Mouse (Mus musculus) thymus, postnatal 14 days (tissue): Measurements from ENCODE around the gene Wdr37.

Experiments used
- DNase-seq: peaks from one replicate; pipeline ENCODE4 v3.0.0; 2021

Gene Wdr37

DNA sequence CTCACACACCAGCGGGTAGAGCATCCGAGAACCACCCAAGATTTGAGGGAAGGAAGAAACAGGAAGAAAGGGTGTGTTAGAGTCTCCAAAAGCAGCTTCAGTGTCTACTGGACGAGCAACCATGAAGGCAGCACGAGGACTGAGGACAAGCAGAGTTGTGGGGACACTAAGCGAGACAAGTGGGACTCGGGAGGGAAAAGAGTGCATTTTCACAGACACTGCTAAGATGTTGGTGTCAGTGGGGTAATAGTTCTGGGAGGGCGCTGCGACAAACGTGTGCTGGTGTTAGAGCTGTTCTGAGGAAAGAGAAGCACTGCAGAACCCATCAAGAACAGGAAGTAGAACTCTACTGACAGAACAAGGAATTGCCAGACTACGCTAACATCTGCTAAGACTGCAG lies 32.6 kb downstream of the Wdr37 start:
- DNase-seq = no peak

DNA sequence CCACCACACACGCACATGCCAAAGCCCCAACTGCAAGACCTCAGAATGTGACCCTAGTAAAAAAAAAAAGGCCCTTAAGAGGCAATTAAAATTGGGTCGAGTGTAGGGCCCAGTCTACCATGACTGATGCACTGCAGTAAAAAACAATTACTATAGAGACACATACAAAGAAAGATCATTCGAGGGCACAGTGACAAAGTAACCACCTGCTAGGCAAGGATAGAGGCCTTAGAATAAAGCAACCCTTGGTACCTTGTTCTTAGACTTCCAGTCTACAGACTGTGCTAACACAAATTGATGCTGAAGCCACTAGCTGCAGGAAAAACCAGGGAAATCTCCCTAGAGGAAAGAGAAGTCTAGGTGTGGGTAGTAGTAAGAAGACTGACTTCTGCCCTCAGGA lies 33.3 kb downstream of the Wdr37 start:
- no peak for DNase-seq

DNA sequence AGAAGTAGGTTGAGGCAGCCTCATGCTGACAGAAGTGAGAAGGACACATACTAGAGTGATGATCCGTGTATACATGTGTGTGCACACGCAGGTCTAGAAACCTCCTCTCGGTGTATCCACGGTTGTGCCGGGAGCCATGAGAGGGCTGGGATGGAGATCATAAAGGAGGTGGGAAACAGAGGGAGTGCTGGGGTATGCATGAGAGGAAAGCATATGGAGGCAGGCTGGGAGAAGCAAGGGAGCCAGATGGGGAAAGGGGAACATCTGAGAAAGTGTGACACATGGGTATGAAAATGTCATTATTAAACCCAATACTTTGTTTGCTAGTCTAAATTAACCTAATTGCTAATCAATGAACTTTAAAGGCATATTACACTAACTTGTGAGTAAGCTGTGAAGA lies 37.1 kb downstream of the Wdr37 start:
- DNase-seq = no peak

DNA sequence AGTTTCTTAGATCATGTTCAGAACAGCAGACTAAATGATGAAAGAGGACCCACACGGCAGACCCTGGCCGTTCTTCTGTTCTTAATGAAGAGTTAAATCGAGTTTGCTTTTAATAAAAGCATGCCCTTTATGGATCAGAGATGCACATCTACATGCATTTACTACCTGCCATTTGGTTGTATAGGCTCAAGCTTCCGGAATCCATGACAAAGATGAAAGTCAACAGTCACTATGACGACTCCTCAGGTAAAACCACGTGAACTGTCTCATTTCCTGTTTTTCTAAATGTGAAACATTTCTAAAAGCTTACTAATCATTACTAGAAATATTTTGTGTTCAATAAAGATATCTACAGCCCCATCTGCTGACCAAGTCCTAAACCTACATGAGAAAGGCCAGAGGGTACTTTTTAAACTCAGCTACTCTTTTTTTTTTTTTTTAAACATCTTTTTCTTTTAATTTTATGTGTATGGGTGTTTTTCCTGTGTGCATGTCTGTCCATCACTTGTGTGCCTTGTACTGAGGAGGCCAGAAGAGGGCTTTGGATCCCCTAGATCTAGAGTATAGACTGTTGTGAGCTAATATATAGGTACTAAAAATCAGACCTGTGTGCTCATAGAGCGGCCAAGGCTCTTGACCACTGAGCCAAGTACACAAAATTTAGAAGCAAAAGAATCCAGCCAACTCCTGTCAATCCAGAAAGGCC lies 40.0 kb downstream of the Wdr37 start:
- DNase-seq = no peak

DNA sequence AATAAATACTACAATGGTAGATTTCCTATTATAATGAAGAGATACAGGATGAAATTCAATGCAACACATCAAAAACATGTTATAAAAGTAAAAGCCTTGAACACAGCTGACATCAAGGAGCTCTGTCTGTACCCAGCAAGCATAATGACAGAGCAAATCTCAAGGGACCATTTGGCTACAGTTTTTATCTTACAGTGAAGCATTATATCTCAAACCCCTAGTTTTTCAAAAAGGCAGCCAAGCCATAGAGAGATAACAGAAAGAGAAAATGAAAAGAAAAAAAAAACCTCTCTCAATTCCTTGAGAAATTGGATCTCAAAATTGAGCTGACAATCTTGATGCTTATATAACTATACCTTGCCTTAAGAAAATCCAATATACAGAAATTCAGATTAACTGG lies 41.0 kb downstream of the Wdr37 start:
- no peak for DNase-seq

DNA sequence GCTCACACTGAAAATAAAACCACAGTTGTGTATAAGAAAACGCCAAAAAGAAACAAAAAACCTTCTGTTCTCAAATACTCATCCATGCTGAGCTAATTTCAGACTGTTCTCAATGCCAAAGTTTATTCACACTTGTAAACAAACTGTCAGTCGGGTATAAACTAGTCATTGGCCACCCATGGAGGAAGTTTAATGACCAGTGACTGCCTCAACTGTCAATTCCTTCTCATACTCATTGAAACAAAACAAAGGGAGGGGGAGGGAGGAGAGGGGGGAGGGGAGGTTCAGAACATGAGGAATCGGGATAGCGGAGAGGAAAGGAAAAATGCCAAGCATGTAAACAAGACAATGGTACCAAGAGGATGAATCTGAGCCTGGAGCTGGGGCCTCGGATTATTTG lies 41.9 kb downstream of the Wdr37 start:
- DNase-seq = no peak

DNA sequence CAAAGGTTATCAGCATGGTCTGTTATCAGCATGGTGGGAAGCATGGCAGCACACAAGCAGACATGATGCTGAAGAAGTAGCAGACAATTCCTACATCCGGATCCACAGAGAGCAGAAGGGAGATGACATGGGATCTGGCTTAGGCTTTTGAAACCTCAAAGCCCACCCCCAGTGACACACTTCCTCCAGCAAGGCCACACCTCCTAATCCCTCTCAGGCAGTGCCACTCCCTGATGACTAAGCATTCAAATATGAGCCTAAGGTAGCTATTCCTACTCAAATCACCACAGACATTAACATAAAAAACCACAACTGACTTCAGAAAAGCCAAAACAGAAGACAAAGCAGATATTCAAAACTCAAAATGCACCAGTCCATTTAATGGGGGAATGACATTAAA lies 42.8 kb downstream of the Wdr37 start:
- no peak for DNase-seq

DNA sequence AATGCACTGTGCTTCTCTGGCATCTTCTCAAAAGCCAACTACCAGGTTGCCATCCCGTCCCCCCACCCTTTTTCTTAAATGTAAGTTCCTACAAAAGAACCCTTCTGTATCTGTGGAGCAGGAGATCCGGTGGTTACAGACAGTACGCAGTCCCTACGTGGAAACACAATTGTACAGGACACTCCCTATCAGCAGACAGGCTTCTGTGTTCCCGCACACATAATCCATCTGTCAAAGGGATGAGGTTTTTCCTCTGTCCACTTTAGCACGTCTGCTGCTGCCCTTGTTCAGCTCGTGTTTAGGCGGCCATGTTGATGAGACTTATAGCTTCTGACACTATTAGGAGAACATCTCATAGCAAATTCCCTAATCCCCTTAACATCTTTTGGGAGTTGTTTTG lies 48.2 kb downstream of the Wdr37 start:
- no peak for DNase-seq

DNA sequence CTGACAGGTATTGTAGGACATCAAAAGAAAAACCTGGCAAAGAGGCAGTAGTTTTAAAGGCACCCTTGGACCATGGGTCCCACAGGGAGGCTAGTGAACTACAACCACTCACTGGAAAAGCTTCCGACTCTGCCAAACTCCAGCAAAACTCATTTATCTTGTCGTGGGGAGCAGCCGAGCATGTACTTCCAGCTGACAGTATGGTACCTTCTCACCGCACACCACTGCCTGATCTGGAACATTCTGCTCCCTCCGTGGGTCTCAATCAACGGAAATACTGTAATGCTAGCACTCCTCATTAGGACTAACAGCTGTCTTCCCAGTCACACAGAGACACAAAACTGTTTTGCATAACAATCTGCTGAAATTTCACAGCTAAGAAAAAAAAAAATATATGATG lies 48.6 kb downstream of the Wdr37 start:
- DNase-seq = no peak

DNA sequence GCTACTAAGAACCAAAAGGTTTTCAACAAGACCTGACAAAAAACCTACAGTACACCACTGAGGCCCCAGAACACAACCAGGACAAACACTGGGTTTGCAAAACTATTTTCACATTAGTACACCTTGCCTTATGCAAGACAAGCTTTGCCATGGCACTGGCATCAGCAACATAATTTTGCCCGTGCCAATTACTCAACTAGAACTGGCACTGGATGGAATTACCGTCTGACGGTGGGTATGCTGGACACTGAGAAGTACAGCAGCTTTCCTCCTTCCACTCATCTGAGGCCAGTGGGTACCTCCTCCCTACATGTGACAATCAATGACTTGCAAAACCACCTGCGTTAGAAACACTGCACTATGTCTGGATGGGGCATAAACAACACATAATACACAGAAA lies 49.5 kb downstream of the Wdr37 start:
- DNase-seq = no peak

DNA sequence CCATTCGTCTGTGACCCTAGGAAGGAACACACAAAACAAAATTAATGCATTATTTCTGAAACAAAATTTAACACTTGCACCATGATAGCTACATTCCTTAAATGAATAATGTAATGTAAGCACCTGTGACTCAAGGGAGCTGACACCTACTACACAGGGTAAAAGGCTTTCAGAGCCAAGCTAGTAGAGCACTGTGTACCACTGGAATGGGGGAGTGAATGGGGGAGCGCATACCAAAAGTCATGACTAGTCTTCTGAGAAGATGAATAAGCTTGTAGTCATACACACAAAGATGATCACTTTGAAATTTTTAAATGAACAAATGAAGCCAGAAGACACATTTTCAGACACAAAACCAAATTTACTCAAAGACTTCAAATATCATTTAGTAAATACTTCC lies 65.8 kb downstream of the Wdr37 start:
- DNase-seq = no peak

DNA sequence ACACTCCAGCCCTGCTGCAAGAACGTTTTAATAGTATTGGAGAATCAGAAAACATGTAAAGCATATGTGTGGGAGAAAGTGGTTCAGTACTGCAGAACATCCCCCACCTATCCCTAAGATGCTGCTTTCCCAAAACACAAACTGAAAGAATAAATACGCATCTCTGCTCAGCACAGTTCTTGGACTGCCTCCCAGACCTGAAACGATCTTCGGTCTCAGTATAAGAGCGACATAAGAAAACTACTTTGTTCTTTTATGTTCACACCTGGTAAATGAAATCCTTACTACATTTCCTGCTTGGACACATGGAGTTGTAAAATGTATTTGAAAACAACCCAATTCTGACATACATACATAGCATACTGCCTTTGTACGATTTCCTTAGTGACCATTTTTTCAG lies 71.1 kb downstream of the Wdr37 start:
- DNase-seq = no peak

DNA sequence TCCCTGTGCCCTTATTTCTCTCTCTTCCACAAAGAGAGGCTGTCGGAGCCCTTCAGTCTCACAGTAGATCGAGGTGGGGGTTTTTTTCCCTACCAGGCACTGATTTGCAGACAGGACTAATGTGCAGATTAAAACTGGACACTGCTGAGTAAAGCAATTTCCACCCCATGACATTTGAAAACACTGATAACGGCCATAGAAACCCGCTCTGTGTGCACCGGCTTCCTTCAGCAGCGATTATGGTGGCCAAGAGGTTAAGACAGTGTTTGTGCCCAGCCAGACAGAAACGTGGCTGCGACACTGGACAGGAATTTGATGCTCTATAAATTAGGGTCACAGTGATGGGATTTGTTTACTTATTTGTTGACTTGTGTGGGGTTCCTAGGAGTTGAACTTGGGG lies 78.5 kb downstream of the Wdr37 start:
- no peak for DNase-seq

DNA sequence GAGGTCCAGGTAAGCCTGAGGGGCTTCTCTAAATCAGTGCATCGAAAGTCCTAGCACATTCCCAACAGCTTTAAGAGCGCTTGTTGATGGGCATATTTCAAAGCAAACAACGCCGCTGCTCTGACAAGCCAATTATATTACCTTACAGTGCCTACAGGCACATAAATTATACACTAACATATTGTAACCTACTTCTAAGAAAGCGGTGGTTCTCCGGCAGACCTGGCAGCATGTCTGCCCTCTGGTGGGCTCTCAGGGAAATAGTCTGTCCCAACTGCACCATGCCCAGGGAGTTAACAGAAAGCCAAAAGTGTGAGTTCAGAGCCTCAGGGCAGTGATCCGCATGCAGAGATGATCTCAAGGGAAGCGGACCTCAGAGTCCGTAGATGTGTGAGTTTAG lies 86.5 kb downstream of the Wdr37 start:
- peak; percentile 53 for DNase-seq

DNA sequence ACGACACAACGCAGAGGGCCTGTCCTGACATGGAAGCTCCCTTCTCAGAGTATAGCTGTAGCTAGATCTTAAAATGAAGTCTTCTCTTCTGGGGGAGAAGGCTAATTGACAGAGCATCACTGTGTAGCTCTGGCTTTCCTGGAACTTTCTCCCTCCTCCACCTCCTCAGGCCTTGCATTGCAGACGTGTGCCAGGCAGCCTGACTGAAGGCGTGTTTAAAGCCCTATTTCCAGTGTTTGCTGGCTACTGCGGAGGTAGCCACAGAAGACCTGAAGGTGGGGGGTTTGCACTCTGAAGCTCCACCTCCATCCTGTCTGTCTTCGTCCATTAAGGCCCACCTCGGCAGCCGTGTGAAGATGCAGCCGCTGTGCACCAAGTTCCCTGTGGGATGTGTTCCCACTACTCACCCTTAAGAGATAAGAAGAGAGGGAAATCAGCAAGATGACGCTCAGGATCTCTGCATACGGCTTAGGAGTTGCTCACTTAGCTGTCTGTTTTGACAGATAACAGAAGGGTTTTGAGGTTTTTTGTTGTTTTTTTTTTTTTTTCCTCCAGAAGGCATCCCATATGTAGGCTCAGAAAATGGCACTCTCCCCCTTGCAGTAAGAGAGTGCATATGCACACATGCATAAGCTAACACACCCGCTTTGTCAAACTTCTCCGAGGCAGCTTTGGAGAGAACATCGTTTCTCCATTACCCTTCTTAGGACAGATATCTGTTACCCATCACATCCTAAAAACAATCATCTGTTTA lies 87.2 kb downstream of the Wdr37 start:
- DNase-seq = no peak

DNA sequence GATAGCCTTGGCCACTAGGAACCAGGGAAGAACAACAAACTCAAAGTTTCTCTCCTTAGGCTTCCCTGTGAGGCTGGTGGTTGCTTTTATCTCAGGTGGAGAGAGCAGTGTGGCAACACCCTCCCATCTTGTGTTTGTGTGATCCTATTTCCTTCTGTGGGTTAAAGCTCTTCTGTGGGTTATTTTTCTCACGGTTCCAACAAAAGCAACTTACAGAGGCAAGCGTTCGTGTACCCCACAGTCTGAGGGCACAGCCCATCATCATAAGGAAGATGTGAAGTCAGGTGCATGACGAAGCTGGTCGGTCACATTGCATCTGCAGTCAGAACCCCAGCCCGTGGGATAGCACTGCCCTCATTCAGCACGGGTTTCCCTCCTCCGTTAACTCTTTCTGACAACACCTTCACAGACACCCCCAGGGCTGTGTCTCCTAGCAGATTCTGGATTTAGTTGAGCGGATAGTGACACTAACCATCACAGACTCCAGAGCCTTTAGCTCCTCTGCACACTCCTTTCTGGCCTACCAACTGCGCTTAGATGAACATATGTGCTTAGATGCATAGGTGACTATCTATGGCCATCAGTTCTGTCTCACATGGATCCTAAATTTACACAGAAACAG lies 87.9 kb downstream of the Wdr37 start:
- DNase-seq = no peak

DNA sequence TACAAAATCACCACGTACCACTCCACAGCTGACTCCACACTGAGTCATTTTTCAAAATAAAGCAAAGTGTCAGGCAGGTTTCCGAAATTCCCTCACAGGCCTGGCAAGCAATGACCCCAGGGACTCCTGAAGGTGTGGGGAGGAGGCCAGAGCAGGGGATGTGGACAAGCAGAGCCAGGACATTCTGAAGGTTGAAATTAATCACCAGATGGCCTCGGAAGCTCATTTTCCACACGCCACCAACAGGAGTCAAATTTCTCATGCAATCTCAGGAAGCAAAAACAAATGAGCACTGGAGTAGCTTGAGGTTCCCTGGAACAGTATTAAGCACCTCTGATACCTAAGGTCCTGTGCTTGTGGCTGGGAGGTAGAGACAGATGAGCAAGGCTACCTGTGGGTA lies 89.1 kb downstream of the Wdr37 start:
- DNase-seq = no peak

DNA sequence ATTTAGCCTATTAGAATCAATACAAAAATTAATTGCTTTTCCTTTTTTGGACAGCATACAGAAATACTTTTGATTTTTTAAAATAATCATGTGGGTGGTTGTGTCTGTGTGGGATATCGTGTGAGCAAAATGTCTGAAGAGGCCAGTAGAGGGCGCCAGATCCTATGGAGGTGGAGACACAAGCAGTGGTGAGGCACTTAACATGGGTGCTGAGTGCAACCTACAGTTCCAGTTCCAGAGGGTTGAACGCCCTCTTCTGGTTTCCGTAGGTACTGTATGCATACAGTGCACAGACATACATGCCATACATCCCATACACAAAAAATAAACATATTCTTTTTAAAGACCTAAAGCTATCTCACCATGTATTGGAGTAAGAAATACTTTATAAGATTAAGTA lies 91.3 kb downstream of the Wdr37 start:
- peak; percentile 71 for DNase-seq

DNA sequence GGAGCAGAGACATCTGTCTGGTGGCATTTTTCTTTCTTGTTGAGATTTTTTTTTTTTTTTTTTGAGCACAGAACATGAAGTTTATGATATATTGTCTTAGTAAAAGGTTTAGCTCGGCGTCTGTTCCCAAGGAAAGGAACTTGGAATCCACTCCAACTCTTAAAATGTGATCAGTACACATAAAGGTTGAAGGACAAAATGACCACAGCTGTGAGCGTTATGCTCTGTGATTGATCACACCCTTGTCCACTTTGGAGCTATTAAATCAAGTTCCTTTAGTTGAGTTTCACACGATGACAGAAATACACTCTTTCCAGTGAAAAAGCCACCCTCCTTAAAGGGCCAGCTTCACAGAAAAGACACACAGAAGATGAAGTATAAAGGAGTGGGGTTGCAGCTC lies 101.1 kb downstream of the Wdr37 start:
- no peak for DNase-seq

DNA sequence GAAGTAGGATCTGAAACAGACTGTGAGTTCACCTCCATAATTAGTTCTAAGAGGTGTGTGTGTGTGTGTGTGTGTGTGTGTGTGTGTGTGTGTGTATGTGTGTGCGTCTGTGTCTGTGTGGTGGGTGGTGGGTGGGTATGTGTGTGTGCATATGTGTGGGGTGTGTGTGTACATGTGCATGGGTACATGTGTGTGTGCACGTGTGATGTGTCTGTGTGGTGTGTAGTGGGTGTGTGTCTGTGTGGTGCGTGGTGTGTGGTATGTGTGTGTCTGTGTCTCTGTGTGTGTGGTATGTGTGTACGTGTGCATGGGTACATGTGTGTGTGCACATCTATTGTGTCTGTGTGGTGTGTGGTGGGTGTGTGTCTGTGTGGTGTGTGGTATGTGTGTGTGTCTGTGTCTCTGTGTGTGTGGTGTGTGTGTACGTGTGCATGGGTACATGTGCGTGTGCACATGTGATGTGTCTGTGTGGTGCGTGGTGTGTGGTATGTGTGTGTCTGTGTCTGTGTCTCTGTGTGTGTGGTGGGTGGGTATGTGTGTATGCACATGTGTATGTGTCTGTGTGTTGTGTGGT lies 102.0 kb downstream of the Wdr37 start:
- DNase-seq = no peak

DNA sequence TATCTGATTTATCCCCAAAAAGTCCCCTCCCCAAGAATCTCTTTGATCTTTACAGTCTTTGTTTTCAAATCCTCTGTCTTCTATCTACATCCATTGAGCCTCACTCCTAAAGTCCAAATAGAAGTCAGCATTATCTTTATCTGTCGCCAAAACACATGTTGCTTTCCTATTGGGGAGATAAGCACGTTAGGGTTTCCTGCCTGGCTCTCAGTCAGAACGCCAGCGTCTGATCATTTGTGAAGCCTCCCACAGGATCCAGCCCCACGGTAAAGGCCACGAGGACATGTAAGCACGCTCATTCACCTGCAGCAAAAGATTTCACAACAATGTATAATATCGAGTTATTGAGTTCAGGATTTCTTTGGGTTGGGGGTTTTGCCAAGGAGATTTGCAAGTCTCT lies 110.8 kb downstream of the Wdr37 start:
- DNase-seq = no peak
